Mouse (Mus musculus): Measurements from ENCODE around the gene Xlr5c.
"Not testable (repeated sequence)": the region's sequence is repeated elsewhere in the genome, so short reads cannot be mapped to it uniquely, and the experiment has no call there.

Xlr5c gene

DNA sequence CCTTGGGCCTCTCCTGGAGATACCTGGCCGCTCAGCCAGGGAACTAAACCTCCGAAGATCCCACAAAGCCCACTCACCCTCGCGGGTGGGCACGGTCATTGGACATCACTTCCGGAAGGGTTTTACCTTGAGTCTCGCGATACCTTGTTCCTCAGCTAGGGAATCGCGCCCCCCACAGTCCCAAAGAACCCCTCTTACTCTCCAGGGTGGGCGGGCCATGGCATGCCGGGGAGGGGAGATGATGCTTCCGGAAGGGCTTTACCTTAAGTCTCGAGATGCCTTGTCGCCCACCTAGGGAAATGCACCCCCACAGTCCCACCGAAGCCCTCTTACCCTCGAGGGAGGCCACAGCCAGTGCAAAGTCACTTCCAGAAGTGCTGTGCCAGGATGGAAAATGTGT lies at the start of gene Xlr5c, which contains the start of gene Xlr5a:
Gene Xlr5c, minus strand, starts transcription at position 101 of the 400 bp plus-strand sequence.
Gene Xlr5a, minus strand, starts transcription at position 101 of the 400 bp plus-strand sequence.
- DNase-seq (ENCODE audit: low spot score): peak; percentile 55

DNA sequence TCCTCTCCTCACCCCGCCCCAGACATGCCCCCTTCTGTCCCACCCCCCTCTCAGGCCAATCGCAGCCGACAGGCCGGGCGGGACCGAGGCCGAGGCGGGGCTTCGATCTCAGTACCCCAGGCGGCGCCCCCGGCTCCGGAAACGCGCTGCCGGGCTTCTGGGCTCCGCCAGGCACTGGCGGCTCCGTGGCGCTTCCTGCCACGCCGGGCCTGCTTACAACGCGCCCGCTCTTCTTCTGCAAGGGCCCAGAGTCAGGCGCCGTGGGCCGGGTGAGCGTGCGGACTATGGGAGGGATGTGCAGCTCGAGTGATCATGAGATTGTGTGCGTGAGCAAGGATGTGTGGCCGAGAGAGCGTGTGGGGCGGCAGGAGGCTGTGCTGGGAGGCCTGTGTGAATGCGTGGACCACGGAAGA lies 49.7 kb upstream of the Xlr5c start, which contains the start of gene Zfp275:
Gene Zfp275, plus strand, starts transcription at position 139 of the 413 bp plus-strand sequence.
- peak; percentile 76 for DNase-seq (ENCODE audit: low spot score)

DNA sequence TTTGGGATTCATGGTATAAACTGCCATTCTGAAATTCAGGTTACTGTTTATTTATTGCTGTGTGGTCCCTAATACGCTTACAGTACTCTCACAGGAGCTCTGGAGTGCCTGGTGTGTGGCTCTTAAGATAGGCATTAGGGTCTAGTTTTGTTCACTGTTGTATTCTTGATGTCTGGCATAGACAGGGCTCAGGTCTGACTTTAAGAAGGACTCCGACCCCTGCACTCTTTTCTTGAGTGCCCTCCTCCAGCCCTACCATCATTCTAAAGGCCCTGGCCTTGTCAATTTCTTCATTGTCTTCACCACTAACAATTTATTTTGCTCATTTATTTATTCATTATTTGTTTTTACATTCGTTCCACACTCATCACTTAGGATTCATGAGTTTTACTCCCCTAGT lies 49.3 kb upstream of the Xlr5c start:
- DNase-seq (ENCODE audit: low spot score): no peak

- no peak for DNase-seq (ENCODE audit: low spot score)
Observed at GRCm38 (mm10) chrX:73341473-73341872, 48.7 kb upstream of the Xlr5c start.

DNA sequence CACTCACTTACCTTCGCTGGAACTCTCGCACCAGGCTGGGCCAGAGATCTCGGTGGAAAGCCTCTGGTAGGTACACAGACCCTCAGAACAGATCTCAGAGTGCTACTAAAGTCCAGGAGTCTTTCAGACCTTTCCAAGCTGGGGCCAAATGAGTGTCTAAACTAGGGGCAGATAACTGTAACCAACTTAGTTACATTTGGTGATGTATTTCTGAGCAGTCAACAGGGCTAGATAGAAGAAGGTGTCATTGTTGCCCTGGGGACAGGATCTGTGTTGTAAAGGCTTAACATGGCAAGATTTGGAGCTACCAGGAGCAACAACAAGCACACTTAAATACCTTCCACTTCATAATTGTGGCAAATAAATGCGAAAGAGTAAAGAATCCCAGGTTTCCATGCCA lies 44.0 kb upstream of the Xlr5c start, which contains the start of gene Gm45015:
Gene Gm45015, minus strand, starts transcription at position 101 of the 400 bp plus-strand sequence.
- no peak for DNase-seq (ENCODE audit: low spot score)

- DNase-seq (ENCODE audit: low spot score): no peak
Observed at GRCm38 (mm10) chrX:73333548-73333947, 40.8 kb upstream of the Xlr5c start.

DNA sequence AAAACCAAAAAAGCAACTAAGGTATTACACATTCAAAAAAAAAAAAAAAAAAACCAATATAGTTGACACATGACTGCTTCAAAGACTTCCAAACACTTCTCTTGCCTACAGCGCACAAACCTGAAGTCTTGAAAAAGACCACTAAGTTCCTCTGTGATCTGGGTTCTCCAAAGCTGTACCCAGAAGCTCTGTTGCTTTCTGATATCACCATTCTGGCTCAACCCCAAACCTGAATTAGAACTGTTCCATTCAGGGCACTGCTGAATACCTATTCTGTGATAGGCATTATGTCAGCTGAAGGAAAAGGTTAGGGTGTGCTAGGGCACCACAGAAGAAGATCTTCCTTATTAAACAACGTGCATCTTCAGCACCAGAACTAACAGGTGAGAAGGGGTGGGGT lies 34.4 kb upstream of the Xlr5c start:
- no peak for DNase-seq (ENCODE audit: low spot score)

- no peak for DNase-seq (ENCODE audit: low spot score)
Observed at GRCm38 (mm10) chrX:73321029-73321428, 28.3 kb upstream of the Xlr5c start.

- no peak for DNase-seq (ENCODE audit: low spot score)
Observed at GRCm38 (mm10) chrX:73312522-73312921, 19.7 kb upstream of the Xlr5c start.

GRCm38 (mm10) chrX:73295745-73296144 lies 3.0 kb upstream of the Xlr5c start:
- not testable (repeated sequence) for DNase-seq (ENCODE audit: low spot score)

DNA sequence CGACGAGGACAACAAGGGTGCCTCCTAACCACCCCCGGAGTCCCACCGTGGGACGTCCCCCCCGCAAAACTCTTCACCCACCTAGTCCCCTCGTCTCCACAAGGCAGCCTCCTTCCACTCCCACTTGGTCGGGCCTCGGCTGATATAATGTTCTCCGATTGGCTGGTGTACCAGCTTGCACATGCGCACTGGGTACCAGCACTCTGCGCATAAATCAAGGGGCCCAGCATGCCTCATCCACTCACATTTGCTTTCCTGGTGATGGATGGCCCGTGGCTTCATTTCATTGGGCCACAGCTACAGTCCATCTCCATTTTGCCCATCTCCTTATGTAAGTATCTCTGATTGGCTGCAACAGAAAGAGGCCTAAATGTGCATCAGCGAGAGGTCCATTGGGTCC lies 27.5 kb downstream of the Xlr5c start, which contains the start of gene Xlr3c:
Gene Xlr3c, minus strand, starts transcription at position 121 of the 400 bp plus-strand sequence.
- peak; percentile 57 for DNase-seq (ENCODE audit: low spot score)

DNA sequence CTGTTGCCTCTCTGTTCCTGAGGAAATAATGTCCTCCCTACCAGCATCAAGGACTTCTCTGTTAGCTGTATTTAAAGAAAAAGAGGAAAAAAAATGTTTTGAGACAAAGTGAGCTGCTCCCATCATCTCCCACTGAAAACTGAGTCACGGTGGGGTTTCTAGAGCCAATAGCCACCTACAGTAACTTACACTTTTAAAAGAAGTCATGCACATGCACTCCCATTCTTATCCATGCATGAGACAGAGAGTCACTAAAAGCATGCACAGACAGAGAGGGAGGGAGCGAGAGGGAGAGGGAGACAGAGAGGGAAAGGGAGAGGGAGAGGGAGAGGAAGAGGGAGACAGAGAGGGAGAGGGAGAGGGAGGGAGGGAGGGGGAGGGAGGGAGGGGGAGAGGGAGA lies 30.3 kb downstream of the Xlr5c start:
- not testable (repeated sequence) for DNase-seq (ENCODE audit: low spot score)

DNA sequence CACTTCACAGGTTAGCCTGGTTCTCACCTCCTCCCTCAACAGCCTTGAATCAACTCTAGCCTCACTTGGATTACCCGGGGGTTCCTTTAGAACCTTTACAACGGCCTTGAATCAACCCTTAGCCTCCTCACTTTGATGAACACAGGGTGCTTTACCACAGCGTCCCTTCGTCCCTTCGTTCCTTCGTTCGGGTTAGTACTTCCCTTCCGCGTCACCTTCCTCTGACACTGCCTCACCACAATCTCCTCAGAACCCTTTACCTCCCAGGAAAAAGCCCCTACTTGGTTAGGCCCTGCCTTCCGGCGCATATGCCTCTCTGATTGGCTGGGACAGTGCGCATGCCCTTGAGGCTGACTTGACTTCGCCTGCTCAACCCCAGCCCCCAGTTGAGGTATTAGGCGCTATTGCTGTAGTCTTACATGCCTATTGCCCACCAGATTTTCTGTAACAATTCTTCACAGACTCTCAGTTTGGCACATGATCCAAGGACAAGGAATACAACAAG lies 49.9 kb downstream of the Xlr5c start, which contains the start of gene Xlr4c:
Gene Xlr4c, minus strand, starts transcription at position 310 of the 505 bp plus-strand sequence.
- not testable (repeated sequence) for DNase-seq (ENCODE audit: low spot score)

All from testis, postnatal 14 days (tissue).